Mouse (Mus musculus) intestine, embryonic 14.5 days (tissue): ENCODE measurements around the gene Itgb2. TPM values are rescaled to one million over a fixed set of nuclear protein-coding genes. Genes with fewer than 3 reads are reported as not detected.
A peak's percentile ranks its signal among the peaks of the same experiment; 100 is the strongest.

Experiments
- ATAC-seq: fragments of 200-750 bp; cut with Nextera tagmentation; replicated peaks from 2 replicates; pipeline ENCODE4 v1.8.0; 2017; ENCODE audit warnings: low read depth, moderate number of reproducible peaks, moderate TSS enrichment, moderate library complexity; ENCODE audit not compliant: low FRiP score, low TSS enrichment
- DNase-seq: peaks from one replicate; pipeline ENCODE4 v3.0.0-alpha.2; 2018; ENCODE audit warnings: low spot score
- H3K27ac ChIP-seq: fragments of 300-500 bp; sonication (generic); 2 replicates; pipeline ENCODE4 v1.5.1; 2014; ENCODE audit warnings: low read depth, mild to moderate bottlenecking, control low read depth
- H3K27me3 ChIP-seq: fragments of 300-500 bp; sonication (generic); replicated peaks from 2 replicates; pipeline ENCODE4 v1.6.1; 2014; ENCODE audit warnings: low read length, control low read depth; ENCODE audit not compliant: control insufficient read depth, insufficient read depth
- H3K36me3 ChIP-seq: fragments of 300-500 bp; sonication (generic); 2 replicates; pipeline ENCODE4 v1.6.1; 2014; ENCODE audit warnings: low read length, control low read depth; ENCODE audit not compliant: control insufficient read depth, insufficient read depth
- H3K4me1 ChIP-seq: fragments of 300-500 bp; sonication (generic); replicated peaks from 2 replicates; pipeline ENCODE4 v1.6.1; 2014; ENCODE audit warnings: low read length, control low read depth, mixed read lengths; ENCODE audit not compliant: control insufficient read depth, insufficient read depth
- H3K4me2 ChIP-seq: fragments of 300-500 bp; sonication (generic); 2 replicates; pipeline ENCODE4 v1.6.1; 2014; ENCODE audit warnings: low read length
- H3K4me3 ChIP-seq: fragments of 300-500 bp; sonication (generic); 2 replicates; pipeline ENCODE4 v1.5.1; 2014; ENCODE audit warnings: low read depth, low read length, control low read depth, mixed read lengths
- H3K9ac ChIP-seq: fragments of 300-500 bp; sonication (generic); 2 replicates; pipeline ENCODE4 v1.6.1; 2014; ENCODE audit warnings: mild to moderate bottlenecking, low read length
- H3K9me3 ChIP-seq: fragments of 300-500 bp; sonication (generic); 2 replicates; pipeline ENCODE4 v1.6.1; 2016; ENCODE audit warnings: low read length, control low read depth; ENCODE audit not compliant: control insufficient read depth
- WGBS: fragments of 180-500 bp; shearing (Covaris S2); extraction: QIAGEN DNeasy Blood & Tissue Kit; methylation state at CpG from one replicate; pipeline ENCODE4 v1.1.7; 2014; 5-methylcytosine and 5-hydroxymethylcytosine counted together
- polyA plus RNA-seq: library from polyadenylated mRNA; unstranded; fragments of >200 nt; fragmentation: Nextera tagmentation; extraction: Ambion mirVana; gene quantifications from 2 replicates; pipeline ENCODE4 v1.2.1, GENCODE M21; 2014

Gene Itgb2
- polyA plus RNA-seq, 1 experiment from 2014 or later: 3.1 TPM

- WGBS: 8% methylated on average over 8 of the region's 8 CpGs
- peak; percentile 32; the same call in 1 of the 2 replicates for ATAC-seq
Observed at GRCm38 (mm10) chr10:77582285-77582618, 52.2 kb downstream of the Itgb2 start.

GRCm38 (mm10) chr10:77583795-77584422, 53.9 kb downstream of the Itgb2 start:
- Histone ChIP-seq H3K4me2 (no peak overlapping the region), H3K9me3 (no peaks in the 10 kb centered on the region), H3K4me1 (peaks cover 21% of the 10 kb centered on the region), H3K9ac (no peak overlapping the region), H3K27ac (no peak overlapping the region), H3K27me3 (no peaks in the 10 kb centered on the region), H3K4me3 (no peak overlapping the region), H3K36me3 (peaks cover 19% of the 10 kb centered on the region)
- ATAC-seq (no peak), DNase-seq (no peak)
- 79% methylated on average over 10 of the region's 10 CpGs for WGBS

More at GRCm38 (mm10) chr10:77582285-77582618, 52.2 kb downstream of the Itgb2 start:
- H3K27ac ChIP-seq: peak overlapping the region; percentile 88
- peak overlapping the region; percentile 79 for H3K9ac ChIP-seq
- DNase-seq: no peak
- H3K36me3 ChIP-seq: peaks cover 3% of the 10 kb centered on the region; the same call in 1 of the 2 replicates
- H3K4me1 ChIP-seq: peaks cover 21% of the 10 kb centered on the region
- no peaks in the 10 kb centered on the region for H3K27me3 ChIP-seq
- H3K9me3 ChIP-seq: no peaks in the 10 kb centered on the region
- peak overlapping the region; percentile 81 for H3K4me2 ChIP-seq
- H3K4me3 ChIP-seq: peak overlapping the region; percentile 94

- DNase-seq (no peak), ATAC-seq (no peak)
- Histone ChIP-seq H3K4me1 (peaks cover 18% of the 10 kb centered on the region; the same call in 1 of the 2 replicates), H3K9me3 (no peaks in the 10 kb centered on the region), H3K27ac (no peak overlapping the region), H3K9ac (no peak overlapping the region), H3K4me3 (no peak overlapping the region), H3K36me3 (peaks cover 42% of the 10 kb centered on the region), H3K27me3 (no peaks in the 10 kb centered on the region), H3K4me2 (no peak overlapping the region)
- WGBS: 78% methylated on average over 3 of the region's 3 CpGs
Observed at GRCm38 (mm10) chr10:77586637-77587036, 56.6 kb downstream of the Itgb2 start.

- peaks cover 16% of the 10 kb centered on the region; the same call in 1 of the 2 replicates for H3K4me1 ChIP-seq
- H3K36me3 ChIP-seq: peaks cover 48% of the 10 kb centered on the region
- 61% methylated on average over 6 of the region's 6 CpGs for WGBS
- H3K4me3 ChIP-seq: no peak overlapping the region
- H3K27me3 ChIP-seq: no peaks in the 10 kb centered on the region
- H3K27ac ChIP-seq: no peak overlapping the region
- H3K9me3 ChIP-seq: no peaks in the 10 kb centered on the region
- ATAC-seq (no peak), DNase-seq (no peak)
- H3K9ac ChIP-seq: no peak overlapping the region
- H3K4me2 ChIP-seq: no peak overlapping the region
Observed at GRCm38 (mm10) chr10:77587091-77587775, 57.2 kb downstream of the Itgb2 start.

- 93% methylated on average over 2 of the region's 2 CpGs for WGBS
- H3K4me3 ChIP-seq: no peak overlapping the region
- no peaks in the 10 kb centered on the region for H3K9me3 ChIP-seq
- H3K9ac ChIP-seq: no peak overlapping the region
- peaks cover 56% of the 10 kb centered on the region for H3K36me3 ChIP-seq
- H3K4me2 ChIP-seq: no peak overlapping the region
- peaks cover 10% of the 10 kb centered on the region; the same call in 1 of the 2 replicates for H3K4me1 ChIP-seq
- ATAC-seq (no peak), DNase-seq (no peak)
- no peak overlapping the region for H3K27ac ChIP-seq
- H3K27me3 ChIP-seq: no peaks in the 10 kb centered on the region
Observed at GRCm38 (mm10) chr10:77588036-77588435, 58.0 kb downstream of the Itgb2 start.

DNA sequence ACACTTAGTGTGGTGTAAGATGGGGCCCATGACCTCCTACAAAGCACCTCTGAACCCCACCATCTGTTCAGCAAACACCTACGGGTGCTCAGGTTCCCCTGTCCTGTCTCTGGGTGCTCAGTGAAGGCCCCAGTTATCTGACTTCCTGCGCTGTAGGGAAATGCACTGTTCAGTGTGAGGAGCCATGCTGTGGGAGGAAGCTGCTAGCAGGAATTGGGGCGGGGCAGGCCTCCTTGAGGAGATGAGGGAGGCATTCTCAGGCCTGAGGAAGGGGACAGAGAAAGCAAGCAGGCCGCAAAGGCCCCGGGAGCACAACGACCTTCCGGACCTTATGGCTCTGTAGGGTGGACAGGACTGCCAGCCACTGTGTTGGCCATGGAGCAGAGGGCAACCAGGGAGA, 59.1 kb downstream of the Itgb2 start:
- no peak for ATAC-seq
- no peak for DNase-seq
- Histone ChIP-seq H3K36me3 (peaks cover 66% of the 10 kb centered on the region), H3K4me3 (no peak overlapping the region), H3K27ac (peak overlapping the region; percentile 12; the same call in 1 of the 2 replicates), H3K9ac (no peak overlapping the region), H3K4me2 (no peak overlapping the region), H3K27me3 (no peaks in the 10 kb centered on the region), H3K4me1 (0 out of 2 replicates have a peak, but pooled peaks cover 3% of the 10 kb centered on the region), H3K9me3 (no peaks in the 10 kb centered on the region)
- WGBS: 83% methylated on average over 7 of the region's 7 CpGs

DNA sequence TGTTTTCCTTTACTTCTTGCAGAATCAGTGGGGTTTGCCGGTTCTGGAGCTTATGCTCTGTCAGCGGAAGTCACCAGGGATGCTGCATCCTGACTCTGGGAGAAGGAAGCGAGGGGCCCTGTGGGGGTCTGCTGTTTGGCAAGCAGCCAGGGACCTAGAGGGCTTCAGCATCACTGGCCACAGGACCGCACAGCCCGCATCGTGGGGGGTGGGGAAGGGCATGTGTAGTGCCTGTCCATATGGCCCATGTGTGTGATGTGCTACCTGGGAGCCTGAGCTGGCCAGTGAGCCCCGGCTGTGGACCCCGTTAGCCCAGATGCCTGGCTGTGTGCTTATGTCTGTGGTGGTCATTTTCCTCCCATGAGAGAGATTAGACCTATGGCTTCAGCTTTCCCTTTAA, 59.7 kb downstream of the Itgb2 start:
- H3K27ac ChIP-seq: peak overlapping the region; percentile 12; the same call in 1 of the 2 replicates
- no peak overlapping the region for H3K4me2 ChIP-seq
- H3K9me3 ChIP-seq: no peaks in the 10 kb centered on the region
- no peak overlapping the region for H3K9ac ChIP-seq
- H3K4me1 ChIP-seq: 0 out of 2 replicates have a peak, but pooled peaks cover 3% of the 10 kb centered on the region
- ATAC-seq (no peak), DNase-seq (no peak)
- 72% methylated on average over 8 of the region's 8 CpGs for WGBS
- no peaks in the 10 kb centered on the region for H3K27me3 ChIP-seq
- no peak overlapping the region for H3K4me3 ChIP-seq
- H3K36me3 ChIP-seq: peaks cover 73% of the 10 kb centered on the region

DNA sequence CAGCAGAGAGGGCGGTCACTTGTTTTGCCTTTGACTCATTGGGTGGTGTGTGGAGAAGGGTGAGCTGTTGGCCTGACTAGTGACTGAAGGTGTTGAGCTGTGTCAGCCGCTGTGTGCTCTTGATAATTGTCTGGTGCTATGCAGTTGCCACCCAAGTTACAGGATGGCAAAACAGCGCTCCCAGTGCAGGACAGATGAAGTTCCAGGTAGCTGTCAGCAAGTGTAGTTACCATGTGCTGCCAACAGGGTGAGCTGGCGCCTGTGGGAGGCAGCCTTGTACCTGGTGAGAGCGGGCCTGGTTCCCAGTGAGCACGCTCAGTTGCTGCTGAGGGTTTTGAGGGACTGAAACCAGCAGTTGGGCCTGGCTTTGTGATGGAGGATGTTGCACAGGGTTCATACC, 60.8 kb downstream of the Itgb2 start:
- DNase-seq (no peak), ATAC-seq (peak; percentile 48)
- WGBS: 40% methylated on average over 6 of the region's 6 CpGs
- Histone ChIP-seq H3K9me3 (no peaks in the 10 kb centered on the region), H3K36me3 (peaks cover 83% of the 10 kb centered on the region), H3K27me3 (no peaks in the 10 kb centered on the region), H3K27ac (no peak overlapping the region), H3K4me1 (0 out of 2 replicates have a peak, but pooled peaks cover 3% of the 10 kb centered on the region), H3K4me2 (no peak overlapping the region), H3K4me3 (no peak overlapping the region), H3K9ac (no peak overlapping the region)
